Mouse (Mus musculus): ENCODE data around the gene Tspan4.

Tspan4 gene

DNA sequence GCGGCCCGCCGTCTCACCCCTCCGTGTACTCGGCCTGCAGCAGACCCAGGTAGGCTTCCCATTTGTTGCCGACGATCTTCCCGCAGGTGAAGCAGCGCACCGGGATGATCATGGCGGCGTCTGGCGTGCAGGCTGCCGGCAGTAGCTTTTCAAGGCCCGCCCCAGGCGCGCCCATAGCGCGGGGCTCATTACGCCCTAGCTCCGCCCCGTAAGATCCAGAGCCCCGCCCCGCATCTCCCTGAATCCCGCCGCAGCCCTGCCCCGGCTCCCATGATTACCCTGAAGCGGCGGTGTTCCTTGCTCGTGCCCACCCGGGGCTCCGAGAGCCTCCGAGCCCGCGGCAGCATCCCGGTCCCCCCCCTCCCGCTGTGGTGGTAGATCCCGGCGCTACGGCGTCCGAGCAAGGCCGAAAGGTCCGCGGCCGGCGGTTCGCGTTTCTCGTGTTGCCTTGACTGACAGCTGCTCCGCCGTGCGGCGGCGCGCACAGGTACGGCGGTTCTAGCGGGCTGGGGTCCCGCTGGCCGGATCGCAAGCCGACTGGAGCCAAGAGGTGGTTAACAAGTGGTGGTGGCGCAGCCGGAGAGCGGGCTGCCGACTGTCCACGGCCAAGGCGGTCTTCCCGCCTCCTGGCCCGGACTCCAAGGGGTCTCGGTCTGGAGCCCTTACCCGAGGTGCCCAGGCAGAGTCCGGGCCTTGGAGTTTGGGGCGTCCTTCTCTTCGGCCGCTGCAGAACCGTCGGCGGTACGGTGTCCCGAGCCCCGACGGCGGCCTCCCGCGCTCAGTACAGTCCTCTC, at the start of gene Tspan4, which contains the start of gene Polr2l:
Gene Tspan4 (plus strand): TSS at position 230 of the 794 bp plus-strand sequence.
Gene Polr2l (minus strand): TSS at position 122 of the 794 bp plus-strand sequence.
- peak; percentile 82 to 86 for DNase-seq (ENCODE audit: low spot score in 2 of 2)

DNA sequence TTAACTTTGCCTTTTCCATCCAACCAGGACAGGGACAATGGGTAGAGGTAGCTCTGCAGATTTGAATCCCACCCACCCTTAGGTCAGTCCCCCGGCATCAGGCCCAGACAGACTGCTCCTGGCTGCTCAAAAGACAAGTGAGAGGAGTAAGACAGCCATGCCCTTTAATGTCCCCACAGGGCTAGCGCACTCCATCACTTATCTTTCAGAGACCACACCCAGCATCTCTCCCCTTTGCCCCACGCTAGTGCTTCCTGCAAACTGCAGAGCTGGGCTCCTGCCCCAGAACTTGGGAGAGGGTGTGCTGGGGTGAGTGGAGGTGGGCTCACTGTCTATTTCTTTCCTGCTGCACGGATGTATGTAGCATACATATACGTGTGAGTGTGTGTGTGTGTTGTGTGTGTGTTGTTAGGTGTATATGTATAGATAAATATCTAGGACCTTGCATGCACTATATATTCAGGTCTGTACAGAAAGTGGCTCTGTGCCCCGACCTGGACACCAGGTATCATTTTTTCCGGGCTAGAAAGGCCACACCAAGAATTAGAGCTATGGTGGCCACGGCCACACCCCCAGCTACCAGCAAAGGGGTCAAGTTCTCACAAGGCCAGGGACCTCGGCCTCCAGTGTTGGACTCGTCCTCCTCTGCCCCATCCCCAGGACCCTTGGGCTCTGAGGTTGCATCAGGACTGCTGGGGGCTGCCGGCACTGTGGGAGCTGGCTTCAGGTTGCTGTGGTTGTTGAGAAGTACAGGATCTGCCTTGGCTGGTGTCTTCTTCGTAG, 47.9 kb upstream of the Tspan4 start:
- DNase-seq (ENCODE audit: low spot score in 2 of 2): no peak

DNA sequence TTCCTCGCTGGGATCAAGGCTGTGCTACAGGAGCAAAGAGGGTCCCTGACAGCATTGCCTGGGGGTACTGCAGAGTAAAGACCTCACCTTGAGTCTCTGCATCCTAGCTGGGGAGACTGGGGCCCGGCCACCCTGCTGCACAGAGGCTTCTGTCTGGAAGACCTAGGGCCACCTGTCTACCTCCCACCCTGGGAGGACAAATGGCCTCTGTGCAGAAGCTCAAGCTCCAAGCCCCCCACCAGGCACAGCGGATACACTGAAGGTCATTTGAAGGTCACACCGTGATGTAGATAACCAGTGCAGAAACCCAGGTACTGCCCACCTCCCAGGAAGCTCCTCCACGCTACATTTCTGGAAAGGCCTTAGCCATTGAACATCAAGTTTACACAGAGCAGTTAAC, 46.3 kb upstream of the Tspan4 start:
- DNase-seq (ENCODE audit: low spot score in 2 of 2): no peak

DNA sequence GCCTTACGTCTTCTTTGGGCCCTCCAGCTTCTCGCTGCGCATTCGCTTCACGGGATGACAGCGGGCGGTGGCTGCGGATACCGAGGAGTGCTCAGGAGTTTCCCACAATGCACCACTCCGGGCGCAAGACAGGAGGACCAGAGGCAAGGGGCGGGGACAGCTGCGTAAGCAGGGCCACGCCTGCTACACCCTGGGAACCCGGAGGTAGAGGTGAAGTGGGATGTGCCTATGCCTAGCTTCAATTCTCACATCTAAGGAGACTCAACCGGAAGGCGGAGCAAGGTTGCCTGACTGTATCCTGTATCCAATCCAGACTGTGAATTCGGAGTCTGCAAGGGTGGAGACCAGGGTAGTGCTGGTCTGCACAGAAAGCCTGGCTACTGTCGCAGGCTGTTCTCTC, 45.7 kb upstream of the Tspan4 start, which contains the start of gene Cend1:
Gene Cend1 (minus strand): TSS at position 182 of the 400 bp plus-strand sequence.
- no peak for DNase-seq (ENCODE audit: low spot score in 2 of 2)

DNA sequence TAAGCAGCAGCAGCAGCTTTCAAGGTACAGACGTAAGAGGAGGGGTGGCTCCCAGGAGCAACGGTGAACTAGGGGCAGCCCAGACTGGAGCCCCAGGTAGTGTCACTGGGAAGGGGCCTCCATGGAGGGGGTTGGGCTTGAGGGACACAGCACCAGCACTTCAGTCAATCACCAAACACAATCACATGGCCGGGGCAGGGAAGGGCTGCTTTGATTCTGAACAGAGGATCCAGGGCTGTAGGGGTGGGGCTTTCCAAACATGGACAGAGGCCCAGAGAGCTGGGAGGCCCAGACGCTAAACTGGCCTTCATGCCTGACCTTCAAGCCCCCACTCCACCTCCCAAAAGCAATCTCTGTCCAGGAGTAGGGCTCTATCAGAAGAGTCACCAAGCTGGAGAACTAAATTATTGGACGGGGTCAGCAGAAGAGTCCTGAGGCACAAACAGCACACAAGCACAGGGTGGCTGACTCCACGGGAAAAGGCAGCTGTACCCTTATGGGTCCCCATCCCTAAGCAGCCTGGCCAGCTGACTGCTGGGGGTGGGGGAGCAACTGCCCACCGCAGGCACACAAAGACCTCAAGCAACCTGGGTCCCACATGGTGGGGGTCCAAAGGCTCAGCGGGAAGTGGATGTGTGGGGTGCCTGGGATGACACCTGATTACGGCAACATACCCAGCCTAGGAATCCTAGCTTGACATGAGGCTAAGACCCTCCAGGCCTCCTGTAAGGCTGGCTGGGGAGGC, 45.0 kb upstream of the Tspan4 start:
- DNase-seq (ENCODE audit: low spot score in 2 of 2): no peak

DNA sequence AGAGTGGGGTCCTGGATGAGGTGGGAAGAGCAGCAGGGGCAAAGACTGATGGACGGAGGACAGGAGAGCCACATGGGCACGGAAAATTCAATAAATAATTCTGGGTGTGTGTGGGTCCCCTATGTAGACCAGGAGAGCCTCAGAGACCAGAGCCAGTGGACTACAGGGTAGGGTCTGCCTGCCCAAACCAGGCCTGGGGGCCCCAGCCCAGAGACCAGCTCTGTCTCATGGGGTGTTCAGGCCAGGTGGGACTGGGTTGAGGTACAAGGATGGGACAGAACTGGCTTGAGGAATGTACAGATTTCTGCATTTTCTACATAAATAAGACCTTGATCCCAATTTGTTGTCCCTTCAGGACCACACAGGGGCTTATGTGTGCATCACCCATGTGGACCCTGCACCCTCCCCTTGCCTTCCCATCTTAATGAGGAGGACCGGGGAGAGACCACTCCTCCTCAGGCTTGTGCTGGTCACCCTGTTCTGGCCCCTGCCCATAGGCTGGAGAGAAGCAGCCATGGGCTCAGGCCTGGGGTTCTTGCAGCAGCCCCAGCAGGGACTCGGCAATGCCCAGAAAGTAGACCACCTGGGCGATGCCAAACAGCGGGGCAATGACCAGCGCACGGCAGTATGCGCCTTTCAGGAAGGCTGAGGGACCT, 44.3 kb upstream of the Tspan4 start:
- DNase-seq (ENCODE audit: low spot score in 2 of 2): no peak

DNA sequence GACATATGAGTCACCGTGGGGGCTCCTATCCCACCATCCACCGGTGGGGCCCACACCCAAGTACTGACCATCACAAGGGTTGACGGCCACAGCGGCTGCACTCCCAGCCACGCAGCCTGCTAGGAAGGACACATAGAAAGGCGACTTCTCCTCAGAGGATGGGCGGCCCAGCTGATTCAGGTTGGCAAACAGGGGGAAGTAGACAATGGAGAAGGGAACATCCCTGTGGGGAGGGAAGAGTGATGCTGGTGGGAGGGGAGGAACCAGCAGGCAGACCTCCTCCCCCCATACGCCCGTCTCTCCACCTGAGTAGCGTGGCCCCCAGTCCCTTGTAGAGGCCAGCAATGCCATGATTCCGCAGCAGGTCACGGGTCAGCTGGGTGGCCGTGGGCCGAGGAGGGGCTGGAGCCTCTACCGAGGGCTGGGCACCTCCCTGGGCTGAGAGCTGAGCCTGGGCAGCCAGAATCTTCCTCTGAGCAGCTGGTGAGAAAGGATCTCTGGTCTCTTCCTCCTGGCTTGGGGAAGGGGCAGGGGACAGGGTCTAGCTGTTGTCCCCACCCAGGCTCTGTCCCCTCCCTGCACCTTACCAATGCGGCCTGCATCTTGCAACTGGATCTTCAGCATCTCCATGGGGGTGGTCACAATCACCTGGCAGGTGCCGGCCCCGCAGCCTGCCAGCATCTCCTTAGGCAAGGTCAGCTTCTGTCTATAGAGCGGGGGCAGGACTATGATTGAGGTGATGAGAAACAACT, 43.4 kb upstream of the Tspan4 start:
- DNase-seq (ENCODE audit: low spot score in 2 of 2): no peak

DNA sequence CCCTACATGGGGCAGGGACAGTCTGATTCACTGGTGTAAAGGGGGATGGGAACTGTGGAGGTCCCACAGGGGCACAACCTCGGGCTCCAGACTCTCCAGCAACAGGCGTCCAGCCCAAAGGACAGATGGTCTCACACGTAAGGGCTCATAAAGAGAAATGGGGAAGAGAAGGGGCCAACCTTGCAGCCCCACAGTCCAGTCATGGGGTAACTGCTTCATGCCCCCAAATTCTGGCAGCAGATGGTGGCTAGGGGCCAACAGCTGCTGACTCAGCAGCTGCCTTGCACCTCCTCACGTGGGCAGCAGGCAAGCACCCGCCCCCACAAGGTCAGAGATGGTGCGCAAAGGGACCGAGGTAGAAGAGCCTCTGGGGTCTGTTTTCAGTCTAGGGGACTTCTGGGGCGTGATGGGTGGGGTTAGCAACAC, 42.8 kb upstream of the Tspan4 start:
- DNase-seq (ENCODE audit: low spot score in 2 of 2): no peak

DNA sequence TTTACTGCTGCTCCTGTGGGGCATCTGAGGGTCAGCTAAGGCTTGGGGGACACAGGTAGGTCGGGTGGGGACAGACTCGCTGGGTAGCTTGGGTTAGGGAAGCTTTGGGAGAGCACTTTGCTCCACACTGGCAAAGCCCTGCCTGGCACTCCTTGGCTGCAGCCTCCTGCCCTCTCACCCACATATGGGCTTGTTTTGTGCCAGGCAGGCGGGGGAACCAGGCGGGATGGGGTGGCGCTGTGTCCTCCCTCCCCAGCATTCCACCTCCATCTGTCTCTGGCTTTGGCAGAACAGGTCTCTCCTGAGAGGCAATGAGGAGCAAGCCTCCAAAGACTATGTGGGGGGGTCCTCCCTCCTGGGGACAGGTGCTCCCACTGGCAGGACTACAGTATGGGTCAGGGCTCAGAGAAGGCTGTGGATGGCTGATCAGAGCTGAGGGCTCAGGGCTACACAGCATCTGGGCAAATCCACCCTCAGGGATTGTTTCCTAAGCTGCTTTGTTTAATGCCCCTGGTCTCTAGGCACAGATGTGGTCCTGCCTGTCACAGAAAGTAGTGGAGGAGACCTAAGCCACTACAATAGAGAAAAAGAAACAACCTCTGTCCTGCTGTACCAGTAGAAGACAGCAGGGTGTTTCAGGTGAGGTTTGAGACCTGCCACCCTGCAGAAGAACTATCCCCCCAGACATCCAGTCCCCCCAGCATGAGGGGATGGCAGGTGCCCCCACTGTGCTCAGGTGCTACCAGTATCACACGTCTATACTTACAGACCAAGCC, 42.1 kb upstream of the Tspan4 start:
- no peak for DNase-seq (ENCODE audit: low spot score in 2 of 2)

DNA sequence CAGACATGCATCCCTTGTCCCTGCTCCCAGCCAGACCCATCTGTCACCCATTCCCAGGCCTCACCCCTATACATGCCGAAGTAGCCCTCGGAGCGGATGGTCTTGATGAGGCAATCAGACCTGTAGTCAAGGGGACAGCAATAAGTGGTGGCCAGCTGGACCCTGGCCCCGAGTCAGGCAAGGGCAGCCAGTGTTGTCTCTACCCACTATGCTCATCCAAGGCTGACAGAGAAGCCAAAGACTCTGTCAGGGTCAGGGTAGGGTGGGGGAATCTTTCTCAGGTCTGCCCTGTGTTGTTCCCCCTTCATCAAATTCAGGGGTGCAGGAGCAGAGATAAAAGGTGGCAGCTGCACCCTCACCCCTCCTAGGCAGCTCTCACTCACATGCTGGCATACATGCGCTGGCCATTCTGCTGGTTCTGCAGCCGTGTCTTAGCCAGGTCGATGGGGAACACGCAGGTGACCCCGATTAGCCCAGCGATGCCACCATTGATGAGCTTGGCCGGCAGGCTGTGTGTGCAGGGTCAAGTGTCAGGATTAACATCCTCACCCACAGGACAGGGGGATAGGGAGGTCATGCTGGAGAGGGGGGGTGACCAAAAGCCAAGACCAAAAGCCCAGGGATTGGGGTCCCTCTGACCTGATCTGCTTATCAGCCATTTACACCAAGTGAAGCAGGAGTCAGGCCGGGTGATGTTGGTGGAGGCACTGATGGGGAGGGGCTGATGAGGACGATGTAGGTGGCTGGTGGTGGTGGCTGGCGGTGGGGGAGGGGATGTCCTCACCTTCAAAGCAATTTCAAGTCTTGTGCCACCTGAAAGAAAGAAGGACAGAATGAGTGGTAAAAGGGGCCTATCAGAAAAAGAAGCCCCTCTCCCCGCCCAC, 41.3 kb upstream of the Tspan4 start:
- no peak for DNase-seq (ENCODE audit: low spot score in 2 of 2)

DNA sequence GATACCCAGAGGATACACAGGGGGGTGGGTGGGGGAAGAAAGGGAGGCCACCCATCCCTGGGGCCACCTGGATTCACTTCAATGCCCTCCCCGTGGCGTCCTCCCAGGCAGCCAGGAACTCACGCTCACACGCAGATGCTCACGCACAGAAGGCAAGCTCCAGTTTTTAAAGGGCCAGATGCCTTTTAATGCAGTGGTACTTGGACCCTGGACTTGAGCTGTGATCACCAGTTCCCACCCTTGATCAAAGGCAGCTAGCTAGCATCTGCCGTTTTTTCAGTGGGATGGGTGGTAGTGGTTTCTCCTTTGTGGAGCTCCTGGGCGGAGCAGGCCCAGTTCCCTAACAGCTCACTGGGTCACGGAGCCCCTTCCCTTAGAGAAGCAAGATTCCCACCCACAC, 40.6 kb upstream of the Tspan4 start:
- DNase-seq (ENCODE audit: low spot score in 2 of 2): no peak

DNA sequence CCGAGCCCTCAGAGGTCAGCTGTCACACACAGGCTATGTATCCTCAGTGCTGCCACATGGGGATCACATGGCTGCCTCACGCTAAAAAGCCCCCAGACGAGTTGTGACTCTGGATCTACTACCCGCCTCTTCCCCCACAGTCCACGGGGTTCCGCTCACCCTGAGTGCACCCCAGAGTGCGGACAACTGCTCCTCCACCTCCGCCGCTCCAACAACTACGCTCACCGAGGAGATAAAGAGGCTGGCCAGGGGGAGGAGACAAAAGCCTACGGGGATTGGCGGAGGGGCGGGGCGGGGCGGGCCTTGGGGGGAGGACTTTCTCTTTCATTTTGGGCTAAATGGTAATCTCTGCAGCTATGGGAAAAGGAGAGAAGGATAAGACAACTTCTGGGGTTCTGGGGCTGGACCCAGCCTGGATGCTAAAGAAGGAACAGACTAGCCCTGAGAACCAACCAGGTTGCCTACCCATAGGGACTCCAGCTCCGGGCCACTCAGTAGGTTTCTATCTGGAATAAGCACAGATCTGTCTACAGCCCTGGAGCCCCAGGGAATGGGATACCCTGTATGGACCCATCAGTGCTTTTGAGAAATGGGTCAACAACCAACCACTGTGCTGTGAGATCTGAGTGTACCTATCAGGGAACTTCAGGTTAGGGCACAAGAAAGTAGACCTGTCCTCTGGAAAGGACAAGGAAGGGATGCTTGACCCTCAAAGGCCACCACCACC, 39.7 kb upstream of the Tspan4 start:
- DNase-seq (ENCODE audit: low spot score in 2 of 2): peak; percentile 49 to 54

DNA sequence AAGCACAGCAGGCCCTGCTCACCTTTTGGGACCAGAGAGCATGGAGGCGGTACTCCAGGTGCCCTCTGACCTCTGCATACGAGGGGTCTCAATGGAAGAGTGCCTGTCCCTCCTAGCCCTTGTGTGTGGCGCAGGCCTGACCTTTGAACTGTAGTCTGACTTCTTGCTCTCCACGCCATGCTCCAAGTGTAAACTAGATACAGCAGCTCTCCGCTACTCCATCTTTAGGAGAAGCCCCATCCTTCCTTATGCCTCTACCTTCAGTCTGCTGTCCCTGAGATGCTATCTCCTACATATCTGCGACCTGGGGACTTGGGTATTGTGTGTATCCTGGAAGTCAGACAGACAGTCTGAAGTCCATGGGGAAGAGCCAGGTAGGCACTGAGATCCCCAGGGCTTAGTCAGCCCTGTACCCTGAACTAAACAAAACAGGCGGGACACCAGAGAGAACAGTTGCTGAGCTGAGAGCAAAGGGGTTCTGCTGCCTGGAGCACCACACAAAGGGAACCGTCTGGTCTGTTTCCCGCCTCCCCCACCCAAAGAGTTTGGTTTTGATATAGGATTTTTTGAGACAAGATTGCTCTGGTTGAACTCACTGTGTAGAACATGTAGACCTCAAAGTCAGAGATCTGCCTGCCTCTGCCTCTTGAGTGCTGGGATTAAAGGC, 39.1 kb upstream of the Tspan4 start:
- DNase-seq (ENCODE audit: low spot score in 2 of 2): no peak

DNA sequence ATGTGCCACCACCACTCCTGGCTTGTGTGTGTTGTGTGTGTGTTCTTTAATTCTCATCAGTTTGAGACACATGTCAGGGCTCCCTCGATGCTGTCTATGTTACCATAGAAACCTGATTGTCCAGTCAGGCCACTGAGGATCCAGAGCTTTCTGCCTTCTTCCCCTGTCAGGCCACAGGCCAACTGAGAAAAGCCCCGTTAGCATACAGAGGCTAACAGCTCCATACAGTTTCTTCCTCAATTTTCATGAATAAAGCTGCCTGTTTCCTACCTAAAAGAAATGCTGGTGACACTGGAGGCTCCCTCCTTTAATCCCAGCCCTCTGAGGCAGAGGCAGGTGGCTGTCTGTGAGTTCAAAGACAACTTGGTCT, 38.5 kb upstream of the Tspan4 start:
- DNase-seq (ENCODE audit: low spot score in 2 of 2): no peak

DNA sequence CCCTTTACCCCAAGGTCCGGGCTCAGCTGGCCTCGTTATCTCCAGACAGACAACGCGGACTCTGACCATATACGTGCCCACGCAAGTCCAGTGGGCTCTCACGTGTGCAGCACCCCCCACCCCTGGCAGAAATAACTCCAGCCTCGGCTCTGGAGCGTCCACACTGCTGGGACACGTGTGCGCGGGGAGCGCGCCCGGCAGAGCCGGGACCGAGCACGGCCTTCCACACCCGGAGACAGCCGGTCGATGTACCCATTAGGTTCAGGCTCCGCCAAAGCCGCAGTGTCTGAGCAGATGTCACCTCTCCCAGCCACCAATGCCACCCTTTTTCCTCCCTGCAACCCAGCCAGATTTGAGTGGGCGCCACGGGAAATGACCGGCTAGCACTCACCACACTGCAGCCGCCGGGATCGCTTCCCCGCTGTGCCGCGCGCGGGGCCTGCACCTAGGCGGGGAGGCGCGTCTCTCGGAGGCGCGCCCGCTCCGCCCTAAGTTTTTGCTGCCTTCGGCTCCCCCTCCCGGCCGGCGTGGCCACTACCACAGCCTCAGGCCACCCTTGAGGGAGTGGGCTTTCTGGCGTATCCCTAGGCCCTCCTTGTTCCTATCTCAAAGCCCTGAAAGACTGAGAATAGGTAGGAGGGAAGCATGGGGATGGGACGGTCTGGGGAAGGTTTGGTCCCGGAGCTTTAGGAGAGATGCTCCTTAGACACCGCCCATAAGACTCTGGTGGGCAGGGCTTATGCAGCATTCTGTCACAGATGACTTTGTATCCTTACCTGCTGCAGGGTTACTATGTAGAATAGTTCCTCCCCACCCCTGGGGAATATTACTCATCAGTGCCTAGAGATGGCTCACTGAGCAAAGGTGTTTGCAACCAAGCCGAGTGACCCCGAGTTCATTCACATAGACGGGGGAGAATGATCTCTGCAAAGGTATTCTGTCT, 37.6 kb upstream of the Tspan4 start, which contains the start of gene Slc25a22:
Gene Slc25a22 (minus strand): TSS at position 715 of the 943 bp plus-strand sequence.
- DNase-seq (ENCODE audit: low spot score in 2 of 2): peak; percentile 69 to 79

DNA sequence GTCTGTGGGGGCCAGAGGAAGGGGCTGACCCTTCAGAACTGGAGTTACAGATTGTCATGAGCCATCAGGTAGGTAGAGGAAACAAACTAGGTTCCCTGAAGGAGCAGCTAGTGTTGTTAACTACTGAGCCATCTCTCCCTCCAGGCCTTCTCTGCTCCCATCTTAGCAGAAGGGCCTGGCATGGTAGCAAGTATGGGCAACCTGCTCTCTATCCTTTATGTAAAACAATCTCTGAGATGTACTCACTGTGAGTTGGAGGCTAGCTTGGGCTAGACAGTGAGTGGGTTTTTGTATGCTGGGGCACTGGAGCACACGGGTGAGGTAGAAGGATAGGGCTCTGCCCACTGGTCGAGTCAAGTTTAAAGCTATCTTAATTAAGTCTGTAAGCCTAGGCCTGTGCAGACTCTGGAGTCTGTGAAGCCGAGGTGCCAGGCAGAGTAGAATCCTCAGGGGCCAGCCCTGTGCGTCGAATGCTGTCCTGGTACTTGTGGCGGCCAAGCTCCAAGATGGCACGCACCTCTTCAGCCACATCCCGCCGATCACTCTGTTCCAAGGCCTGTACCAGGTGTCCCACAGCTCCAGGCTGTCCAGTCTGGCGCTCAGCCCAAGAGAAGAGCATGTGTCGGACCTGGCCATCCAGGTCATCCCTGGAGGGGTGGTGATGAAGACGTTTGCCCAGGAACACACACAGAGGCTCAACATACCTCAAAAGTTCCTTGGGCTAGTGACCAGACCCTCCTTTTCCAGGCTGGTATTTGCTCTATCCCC, 36.7 kb upstream of the Tspan4 start:
- DNase-seq (ENCODE audit: low spot score in 2 of 2): no peak

Measured in natural killer cell, adult 2 months (primary cell).